Mouse (Mus musculus): ENCODE measurements around the gene Sdf2l1. TPM values are rescaled to one million over a fixed set of nuclear protein-coding genes. Genes with fewer than 3 reads are reported as not detected.

Sdf2l1 gene
- polyA plus RNA-seq, 1 experiment from 2014 or later, result 72.2 TPM

DNA sequence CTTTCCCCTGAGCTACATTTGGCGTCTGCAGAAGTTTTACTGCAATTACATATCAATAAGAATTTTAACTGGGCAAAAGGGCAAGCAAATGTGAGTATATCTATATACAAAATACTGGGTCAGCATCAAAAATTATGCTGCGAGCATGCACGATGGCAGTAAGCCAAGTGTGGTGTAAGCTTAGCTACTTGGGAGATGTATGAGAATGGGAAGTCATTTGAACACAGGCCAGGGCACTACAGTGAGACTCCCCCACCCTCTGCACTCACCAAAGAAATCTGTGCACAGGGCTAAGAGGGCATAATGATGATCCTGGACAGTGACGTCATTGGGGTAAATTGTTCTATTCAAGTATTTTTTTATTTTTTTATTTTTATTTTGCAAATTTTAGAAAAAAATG lies 27.6 kb downstream of the Sdf2l1 start:
- no peak for ATAC-seq (ENCODE audit: insufficient read depth, low FRiP score, low TSS enrichment)
- no peak for DNase-seq (ENCODE audit: low spot score)
- H3K36me3 ChIP-seq (ENCODE audit: control insufficient read depth, insufficient read depth, low read length), result peaks cover 7% of the 10 kb centered on the region
- WGBS, result 95% methylated on average over 4 of the region's 4 CpGs
- no peak overlapping the region for H3K4me2 ChIP-seq (ENCODE audit: low read depth)
- H3K4me3 ChIP-seq (ENCODE audit: low read depth, low read length), result no peak overlapping the region
- H3K9ac ChIP-seq (ENCODE audit: low read length), result no peak overlapping the region
- no peak overlapping the region for H3K27ac ChIP-seq (ENCODE audit: low read depth, low read length)
- no peaks in the 10 kb centered on the region for H3K9me3 ChIP-seq (ENCODE audit: control insufficient read depth, low read length)
- no peaks in the 10 kb centered on the region for H3K4me1 ChIP-seq (ENCODE audit: control insufficient read depth, insufficient read depth, low read length)
- H3K27me3 ChIP-seq (ENCODE audit: control insufficient read depth, insufficient read depth, low read length), result no peaks in the 10 kb centered on the region

DNA sequence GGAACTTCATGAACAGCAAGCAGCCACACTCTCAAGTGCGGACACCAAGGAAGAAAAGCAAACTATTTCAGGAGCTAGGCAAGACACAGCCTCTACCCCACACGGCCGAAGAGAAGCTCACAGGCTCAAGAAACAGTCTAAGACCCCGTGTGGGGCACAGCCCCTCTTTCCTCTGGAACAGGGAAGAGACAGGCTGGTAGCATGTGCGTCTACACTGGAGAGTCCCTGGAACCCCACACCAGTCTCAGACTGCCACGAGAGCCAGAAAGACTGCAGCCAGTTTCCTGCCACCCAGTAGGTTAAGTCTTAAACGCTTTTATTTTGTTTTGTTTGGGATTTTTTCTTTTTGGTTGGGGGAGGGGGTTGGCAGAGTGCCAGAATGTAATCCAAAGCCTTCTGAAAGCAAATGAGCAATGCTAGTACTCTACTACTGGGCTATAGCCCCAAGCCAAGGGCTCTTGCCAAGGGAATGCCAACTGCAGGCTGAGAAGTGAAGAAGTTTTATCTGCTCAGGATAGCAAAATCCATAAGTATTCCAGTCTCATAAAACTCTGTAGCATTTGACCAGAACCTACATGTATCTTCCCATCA lies 29.5 kb downstream of the Sdf2l1 start:
- Histone ChIP-seq H3K9ac (ENCODE audit: low read length) (no peak overlapping the region), H3K4me3 (ENCODE audit: low read depth, low read length) (no peak overlapping the region), H3K9me3 (ENCODE audit: control insufficient read depth, low read length) (no peaks in the 10 kb centered on the region), H3K36me3 (ENCODE audit: control insufficient read depth, insufficient read depth, low read length) (peaks cover 9% of the 10 kb centered on the region), H3K4me1 (ENCODE audit: control insufficient read depth, insufficient read depth, low read length) (no peaks in the 10 kb centered on the region), H3K4me2 (ENCODE audit: low read depth) (no peak overlapping the region), H3K27me3 (ENCODE audit: control insufficient read depth, insufficient read depth, low read length) (no peaks in the 10 kb centered on the region), H3K27ac (ENCODE audit: low read depth, low read length) (no peak overlapping the region)
- ATAC-seq (ENCODE audit: insufficient read depth, low FRiP score, low TSS enrichment) (no peak), DNase-seq (ENCODE audit: low spot score) (no peak)
- WGBS, result 82% methylated on average over 7 of the region's 7 CpGs

DNA sequence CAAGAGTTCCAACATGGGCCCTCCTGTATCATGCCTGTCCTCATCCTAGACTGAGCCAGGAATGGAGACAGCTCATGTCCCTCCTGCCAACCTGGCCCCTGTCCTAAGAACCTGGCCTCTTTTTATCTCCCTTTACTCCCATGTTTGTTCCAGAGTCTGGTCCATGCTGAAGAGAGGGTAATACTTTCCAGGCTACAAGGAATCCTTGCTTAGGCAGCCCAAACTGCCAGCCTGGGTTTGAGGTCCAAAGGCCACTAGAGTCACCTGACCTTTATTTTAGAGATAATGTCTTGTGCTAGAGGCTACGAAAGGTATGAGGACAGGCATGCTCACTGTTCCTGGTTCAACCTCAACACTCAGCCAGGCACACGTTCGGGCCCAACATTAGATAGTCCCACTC lies 35.2 kb downstream of the Sdf2l1 start:
- H3K4me1 ChIP-seq (ENCODE audit: control insufficient read depth, insufficient read depth, low read length), result no peaks in the 10 kb centered on the region
- ATAC-seq (ENCODE audit: insufficient read depth, low FRiP score, low TSS enrichment), result no peak
- no peak overlapping the region for H3K27ac ChIP-seq (ENCODE audit: low read depth, low read length)
- H3K9me3 ChIP-seq (ENCODE audit: control insufficient read depth, low read length), result no peaks in the 10 kb centered on the region
- no peak overlapping the region for H3K4me3 ChIP-seq (ENCODE audit: low read depth, low read length)
- WGBS, result 93% methylated on average over 3 of the region's 3 CpGs
- no peak overlapping the region for H3K9ac ChIP-seq (ENCODE audit: low read length)
- H3K27me3 ChIP-seq (ENCODE audit: control insufficient read depth, insufficient read depth, low read length), result no peaks in the 10 kb centered on the region
- no peak overlapping the region for H3K4me2 ChIP-seq (ENCODE audit: low read depth)
- no peak for DNase-seq (ENCODE audit: low spot score)
- H3K36me3 ChIP-seq (ENCODE audit: control insufficient read depth, insufficient read depth, low read length), result peaks cover 27% of the 10 kb centered on the region

DNA sequence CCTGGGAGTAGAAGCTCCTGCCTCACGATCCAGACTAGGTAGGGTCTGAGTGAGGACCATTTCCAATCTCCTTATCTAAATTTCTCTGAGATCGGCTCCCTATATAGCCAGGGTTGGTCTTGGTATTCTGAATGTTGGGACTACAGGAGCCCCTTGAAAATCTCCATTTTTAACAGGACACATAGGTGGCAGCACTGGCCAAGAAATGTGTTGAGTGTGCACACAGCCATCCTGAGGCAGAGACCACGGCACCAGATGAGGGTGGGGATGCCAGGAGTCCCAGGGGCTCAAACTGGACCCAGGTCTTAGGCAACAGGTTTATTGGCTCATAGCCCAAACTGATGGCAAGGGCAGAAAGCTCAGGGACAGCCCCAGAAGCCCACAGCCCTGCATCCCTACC lies 43.8 kb downstream of the Sdf2l1 start:
- no peaks in the 10 kb centered on the region for H3K9me3 ChIP-seq (ENCODE audit: control insufficient read depth, low read length)
- peaks cover 27% of the 10 kb centered on the region for H3K36me3 ChIP-seq (ENCODE audit: control insufficient read depth, insufficient read depth, low read length)
- H3K27me3 ChIP-seq (ENCODE audit: control insufficient read depth, insufficient read depth, low read length), result no peaks in the 10 kb centered on the region
- 83% methylated on average over 3 of the region's 3 CpGs for WGBS
- no peak overlapping the region for H3K4me2 ChIP-seq (ENCODE audit: low read depth)
- H3K9ac ChIP-seq (ENCODE audit: low read length), result no peak overlapping the region
- ATAC-seq (ENCODE audit: insufficient read depth, low FRiP score, low TSS enrichment) (no peak), DNase-seq (ENCODE audit: low spot score) (no peak)
- no peak overlapping the region for H3K4me3 ChIP-seq (ENCODE audit: low read depth, low read length)
- no peak overlapping the region for H3K27ac ChIP-seq (ENCODE audit: low read depth, low read length)
- H3K4me1 ChIP-seq (ENCODE audit: control insufficient read depth, insufficient read depth, low read length), result no peaks in the 10 kb centered on the region

DNA sequence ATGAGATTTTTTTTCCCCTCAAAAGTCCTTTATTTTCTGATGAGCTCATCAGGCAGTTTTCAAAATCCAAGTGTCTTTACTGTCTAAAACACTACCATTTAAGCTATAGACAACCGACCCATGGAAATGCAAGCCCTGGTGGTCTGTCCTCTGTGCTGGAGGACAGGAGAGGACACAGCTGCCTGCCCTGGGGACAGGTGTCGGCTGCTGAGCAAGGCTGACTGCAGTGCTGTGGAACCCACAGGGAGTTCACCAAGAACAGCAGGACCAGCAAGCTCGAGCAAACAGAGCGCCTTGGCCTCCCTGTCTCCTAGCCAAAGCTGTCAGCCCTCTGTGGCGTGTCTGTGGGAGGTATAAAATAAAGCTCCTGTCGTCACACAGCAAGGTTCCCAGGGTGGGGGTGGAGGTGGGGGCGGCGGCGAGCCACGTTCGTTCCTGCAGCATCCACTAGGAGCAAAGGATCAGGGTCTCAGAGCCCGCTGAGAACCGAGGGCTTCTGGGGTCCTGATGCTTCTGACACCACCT lies 45.5 kb downstream of the Sdf2l1 start:
- Histone ChIP-seq H3K9ac (ENCODE audit: low read length) (no peak overlapping the region), H3K9me3 (ENCODE audit: control insufficient read depth, low read length) (no peaks in the 10 kb centered on the region), H3K36me3 (ENCODE audit: control insufficient read depth, insufficient read depth, low read length) (peaks cover 22% of the 10 kb centered on the region), H3K4me2 (ENCODE audit: low read depth) (no peak overlapping the region), H3K4me3 (ENCODE audit: low read depth, low read length) (no peak overlapping the region), H3K27me3 (ENCODE audit: control insufficient read depth, insufficient read depth, low read length) (no peaks in the 10 kb centered on the region), H3K27ac (ENCODE audit: low read depth, low read length) (no peak overlapping the region), H3K4me1 (ENCODE audit: control insufficient read depth, insufficient read depth, low read length) (no peaks in the 10 kb centered on the region)
- 80% methylated on average over 13 of the region's 13 CpGs for WGBS
- DNase-seq (ENCODE audit: low spot score) (no peak), ATAC-seq (ENCODE audit: insufficient read depth, low FRiP score, low TSS enrichment) (no peak)

DNA sequence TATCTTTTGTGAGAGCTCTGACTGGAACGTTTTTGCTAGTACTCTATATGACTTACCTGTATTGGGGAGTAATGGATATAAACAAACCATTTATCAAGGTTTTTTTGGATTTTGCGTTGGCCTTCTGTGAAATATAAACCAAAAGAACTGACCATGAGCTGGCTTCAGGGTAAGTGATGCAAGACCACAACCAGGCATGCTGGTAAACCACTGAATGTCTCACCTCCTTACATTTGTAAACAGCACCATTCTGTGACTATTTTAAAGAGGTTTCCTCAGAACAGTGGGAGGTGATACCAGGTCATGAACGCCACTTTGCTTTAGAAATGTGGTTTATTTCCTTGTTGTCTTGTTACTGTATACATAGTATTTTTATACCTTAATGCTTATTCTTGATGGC lies 45.9 kb downstream of the Sdf2l1 start:
- Histone ChIP-seq H3K27ac (ENCODE audit: low read depth, low read length) (no peak overlapping the region), H3K36me3 (ENCODE audit: control insufficient read depth, insufficient read depth, low read length) (peaks cover 21% of the 10 kb centered on the region), H3K9me3 (ENCODE audit: control insufficient read depth, low read length) (no peaks in the 10 kb centered on the region), H3K4me1 (ENCODE audit: control insufficient read depth, insufficient read depth, low read length) (no peaks in the 10 kb centered on the region), H3K9ac (ENCODE audit: low read length) (no peak overlapping the region), H3K4me2 (ENCODE audit: low read depth) (no peak overlapping the region), H3K27me3 (ENCODE audit: control insufficient read depth, insufficient read depth, low read length) (no peaks in the 10 kb centered on the region), H3K4me3 (ENCODE audit: low read depth, low read length) (no peak overlapping the region)
- no peak for DNase-seq (ENCODE audit: low spot score)
- ATAC-seq (ENCODE audit: insufficient read depth, low FRiP score, low TSS enrichment), result no peak
- WGBS, result 92% methylated on average over 3 of the region's 3 CpGs

DNA sequence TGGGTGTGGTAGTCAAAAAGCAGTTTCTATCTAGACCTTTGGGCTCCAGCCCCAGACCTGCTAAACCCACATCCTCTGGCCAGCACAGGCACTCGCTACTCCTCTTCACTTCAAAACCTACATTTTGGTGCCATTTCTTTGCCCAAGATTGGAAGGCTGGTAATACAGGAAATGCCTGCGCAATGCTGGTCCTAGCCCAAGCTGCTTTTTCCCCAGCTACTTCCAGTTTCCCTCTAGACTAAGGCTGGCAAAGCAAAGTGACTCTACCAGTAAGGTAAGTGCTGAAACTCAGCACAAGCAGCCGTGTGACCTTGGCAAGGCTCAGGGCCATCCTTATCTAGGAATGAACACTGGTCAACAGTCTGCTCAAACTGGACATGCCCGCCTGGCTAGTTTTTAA lies 46.5 kb downstream of the Sdf2l1 start:
- H3K36me3 ChIP-seq (ENCODE audit: control insufficient read depth, insufficient read depth, low read length), result peaks cover 20% of the 10 kb centered on the region
- no peak overlapping the region for H3K27ac ChIP-seq (ENCODE audit: low read depth, low read length)
- no peak overlapping the region for H3K4me3 ChIP-seq (ENCODE audit: low read depth, low read length)
- H3K4me2 ChIP-seq (ENCODE audit: low read depth), result no peak overlapping the region
- DNase-seq (ENCODE audit: low spot score), result no peak
- no peak for ATAC-seq (ENCODE audit: insufficient read depth, low FRiP score, low TSS enrichment)
- no peaks in the 10 kb centered on the region for H3K9me3 ChIP-seq (ENCODE audit: control insufficient read depth, low read length)
- H3K9ac ChIP-seq (ENCODE audit: low read length), result no peak overlapping the region
- no peaks in the 10 kb centered on the region for H3K4me1 ChIP-seq (ENCODE audit: control insufficient read depth, insufficient read depth, low read length)
- no peaks in the 10 kb centered on the region for H3K27me3 ChIP-seq (ENCODE audit: control insufficient read depth, insufficient read depth, low read length)
- WGBS, result 94% methylated on average over 4 of the region's 4 CpGs

DNA sequence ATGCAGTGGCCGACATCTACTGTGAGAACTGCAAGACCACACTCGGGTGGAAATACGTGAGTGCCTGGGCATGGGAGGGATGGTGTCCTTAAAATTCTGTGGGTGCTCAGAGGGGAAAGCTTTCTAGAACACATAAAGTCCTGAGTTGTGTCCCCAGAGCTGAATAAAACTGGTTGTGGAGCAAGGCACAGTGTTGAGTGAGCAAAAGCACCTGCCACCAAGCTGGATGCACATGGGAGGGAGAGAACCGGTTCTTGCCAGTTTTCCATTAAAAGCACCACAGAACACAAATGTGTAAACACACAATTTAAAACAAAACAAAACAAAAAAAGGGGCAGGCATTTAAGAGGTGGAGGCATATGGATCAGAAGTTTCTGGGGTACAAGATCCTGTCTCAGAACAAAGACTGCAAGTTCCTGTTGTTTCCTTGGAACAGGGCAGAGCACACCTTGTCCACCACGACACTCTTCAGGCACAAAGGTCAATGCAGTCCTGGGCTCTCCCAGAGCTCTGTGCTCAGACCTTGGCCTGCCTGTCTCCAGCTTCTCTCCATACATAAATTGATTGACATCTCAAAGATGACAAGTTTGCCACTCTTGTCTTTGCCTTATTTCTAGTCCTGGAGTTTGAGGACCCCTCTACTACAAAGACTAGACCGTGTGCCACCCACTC lies 49.9 kb downstream of the Sdf2l1 start:
- Histone ChIP-seq H3K9ac (ENCODE audit: low read length) (no peak overlapping the region), H3K9me3 (ENCODE audit: control insufficient read depth, low read length) (no peaks in the 10 kb centered on the region), H3K4me2 (ENCODE audit: low read depth) (no peak overlapping the region), H3K27me3 (ENCODE audit: control insufficient read depth, insufficient read depth, low read length) (no peaks in the 10 kb centered on the region), H3K27ac (ENCODE audit: low read depth, low read length) (no peak overlapping the region), H3K4me1 (ENCODE audit: control insufficient read depth, insufficient read depth, low read length) (no peaks in the 10 kb centered on the region), H3K4me3 (ENCODE audit: low read depth, low read length) (no peak overlapping the region), H3K36me3 (ENCODE audit: control insufficient read depth, insufficient read depth, low read length) (peaks cover 11% of the 10 kb centered on the region)
- 91% methylated on average over 6 of the region's 6 CpGs for WGBS
- no peak for DNase-seq (ENCODE audit: low spot score)
- ATAC-seq (ENCODE audit: insufficient read depth, low FRiP score, low TSS enrichment), result no peak
